Mouse (Mus musculus) T-helper 1 cell (primary cell): ENCODE data around the gene Nup155.
"Not testable (repeated sequence)": the region's sequence is repeated elsewhere in the genome, so short reads cannot be mapped to it uniquely, and the experiment has no call there.

Experiments
- in situ Hi-C: fragments of 300-600 bp; cut with MboI, MseI; formaldehyde crosslinking; loops from one replicate; pipeline ENCODE4 v1.15.1; 2025; ENCODE audit warnings: high pct_unique_total_duplicates

Gene Nup155

DNA sequence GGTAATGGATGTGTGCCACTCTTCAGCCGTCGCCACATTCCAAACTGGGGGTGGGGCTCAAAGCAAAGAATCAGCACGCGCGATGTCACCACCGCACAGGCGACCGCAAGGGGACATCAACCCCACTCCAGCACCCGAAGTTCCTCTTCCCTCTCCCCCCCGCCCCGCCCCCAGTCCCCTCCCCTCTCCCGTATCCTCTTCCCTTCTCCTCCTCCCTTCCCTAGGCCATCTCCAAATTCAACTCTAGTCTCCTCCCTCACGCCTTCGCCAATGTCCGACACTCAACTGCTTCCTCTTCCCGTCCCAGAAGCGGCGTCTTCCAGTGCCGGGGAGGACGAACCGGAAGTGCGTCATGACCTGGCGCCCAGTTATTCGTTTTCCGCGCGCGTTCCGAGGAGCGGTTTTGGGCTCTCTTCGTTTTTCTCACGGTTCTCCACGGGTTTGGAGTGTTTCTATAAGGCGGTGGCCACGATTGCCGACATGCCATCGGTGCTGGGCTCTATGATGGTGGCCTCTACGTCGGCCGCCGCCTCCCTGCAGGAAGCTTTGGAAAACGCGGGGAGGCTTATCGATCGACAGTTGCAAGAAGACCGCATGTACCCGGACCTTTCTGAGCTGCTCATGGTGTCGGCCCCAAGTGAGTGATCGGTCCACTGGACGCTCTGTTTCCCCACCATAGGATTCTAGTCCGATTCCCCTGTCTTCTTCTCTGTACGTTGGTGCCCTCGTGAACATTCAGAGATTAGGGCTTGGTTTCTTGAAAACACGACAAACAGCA, at the start of gene Nup155:
Gene Nup155, plus strand, starts transcription at position 308 of the 778 bp plus-strand sequence.
- in situ Hi-C loops, result no loop called here

GRCm38 (mm10) chr15:8065221-8065620, 43.9 kb upstream of the Nup155 start:
- in situ Hi-C loops, result no loop called here

- in situ Hi-C loops, result not testable (repeated sequence)
Observed at GRCm38 (mm10) chr15:8073159-8073558, 35.9 kb upstream of the Nup155 start.

- in situ Hi-C loops, result no loop called here
Observed at GRCm38 (mm10) chr15:8082139-8082538, 26.9 kb upstream of the Nup155 start.

GRCm38 (mm10) chr15:8087293-8087692, 21.8 kb upstream of the Nup155 start:
- in situ Hi-C loops, result no loop called here

- in situ Hi-C loops, result no loop called here
Observed at GRCm38 (mm10) chr15:8088715-8089114, 20.4 kb upstream of the Nup155 start.

DNA sequence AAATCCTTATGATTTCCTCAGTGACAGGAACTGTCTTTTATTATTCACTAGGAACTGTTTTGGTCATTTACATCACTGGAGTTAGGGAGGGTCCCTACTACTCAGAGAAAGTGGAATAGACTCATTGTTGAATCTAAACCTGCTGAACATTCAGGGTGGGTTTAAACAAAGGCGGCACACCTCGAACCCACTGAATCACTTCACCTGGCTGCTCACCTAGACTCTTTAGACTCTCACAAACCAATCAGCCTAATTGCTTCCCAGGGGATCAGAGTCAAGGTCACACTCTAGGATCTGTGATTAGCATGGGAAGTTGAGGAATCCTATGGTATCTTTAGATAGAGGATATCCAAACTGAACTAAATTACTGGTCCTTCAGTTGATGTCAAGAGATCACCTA, 18.4 kb upstream of the Nup155 start:
- in situ Hi-C loops, result no loop called here

DNA sequence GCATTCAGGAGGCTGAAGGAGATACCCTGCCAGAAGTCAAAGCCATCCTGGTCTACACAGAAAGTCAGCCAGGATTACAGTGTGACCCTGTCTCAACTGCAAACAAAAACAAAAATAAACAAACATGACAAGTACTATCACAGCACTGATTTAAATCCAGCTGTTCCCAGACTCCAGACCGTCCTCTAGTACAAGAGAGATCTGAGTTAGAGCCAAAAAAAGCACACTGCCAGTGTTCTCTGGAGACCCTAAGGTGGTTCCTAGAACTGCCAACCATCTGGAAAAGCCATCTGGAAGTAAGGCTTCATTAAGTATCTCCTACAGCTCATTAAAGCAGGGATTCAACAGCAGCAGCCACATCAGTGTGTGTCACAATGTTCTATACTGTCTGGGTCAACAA, 16.4 kb upstream of the Nup155 start:
- in situ Hi-C loops, result not testable (repeated sequence)

- in situ Hi-C loops, result no loop called here
Observed at GRCm38 (mm10) chr15:8097853-8098252, 11.2 kb upstream of the Nup155 start.

- in situ Hi-C loops, result no loop called here
Observed at GRCm38 (mm10) chr15:8098774-8099749, 10.0 kb upstream of the Nup155 start, which contains the start of gene Wdr70. Gene Wdr70, minus strand, starts transcription at chr15:8099209.

GRCm38 (mm10) chr15:8101975-8102542, 7.0 kb upstream of the Nup155 start:
- in situ Hi-C loops, result not testable (repeated sequence)

DNA sequence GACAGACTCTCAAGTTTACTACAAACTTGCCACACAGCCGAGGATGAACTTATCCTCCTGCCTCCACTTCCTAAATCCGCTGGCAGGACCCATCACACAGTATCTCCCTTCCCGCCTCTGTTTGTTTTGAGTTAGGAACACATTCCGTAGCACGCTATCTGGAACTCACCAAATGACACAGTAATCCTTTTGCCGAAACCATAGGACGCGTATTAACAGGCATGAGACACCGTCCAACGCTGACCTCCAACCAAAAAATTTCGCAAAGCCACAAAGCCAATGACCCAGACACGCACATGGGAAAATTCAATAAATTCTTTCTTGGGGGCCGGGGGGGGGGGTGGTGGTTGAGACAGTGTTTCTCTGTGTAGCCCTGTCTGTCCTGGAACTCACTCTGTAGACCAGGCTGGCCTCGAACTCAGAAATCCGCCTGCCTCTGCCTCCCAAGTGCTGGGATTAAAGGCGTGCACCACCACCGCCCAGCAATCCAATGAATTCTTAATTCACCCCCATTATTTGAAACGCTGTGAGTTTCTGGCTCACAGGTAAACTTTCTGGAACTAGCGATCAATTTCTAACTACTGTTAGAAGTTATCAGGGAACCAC, 610 bp upstream of the Nup155 start:
- in situ Hi-C loops, result no loop called here

- in situ Hi-C loops, result loop anchor here (5.0 kb wide), 1 partner anchor 53 kb away; no protein-coding TSS in a partner anchor
Observed at GRCm38 (mm10) chr15:8109782-8110181, 709 bp downstream of the Nup155 start.

GRCm38 (mm10) chr15:8129281-8129680, 20.2 kb downstream of the Nup155 start:
- in situ Hi-C loops, result no loop called here

- in situ Hi-C loops, result no loop called here
Observed at GRCm38 (mm10) chr15:8131268-8131667, 22.2 kb downstream of the Nup155 start.

- in situ Hi-C loops, result no loop called here
Observed at GRCm38 (mm10) chr15:8131761-8132160, 22.7 kb downstream of the Nup155 start.

DNA sequence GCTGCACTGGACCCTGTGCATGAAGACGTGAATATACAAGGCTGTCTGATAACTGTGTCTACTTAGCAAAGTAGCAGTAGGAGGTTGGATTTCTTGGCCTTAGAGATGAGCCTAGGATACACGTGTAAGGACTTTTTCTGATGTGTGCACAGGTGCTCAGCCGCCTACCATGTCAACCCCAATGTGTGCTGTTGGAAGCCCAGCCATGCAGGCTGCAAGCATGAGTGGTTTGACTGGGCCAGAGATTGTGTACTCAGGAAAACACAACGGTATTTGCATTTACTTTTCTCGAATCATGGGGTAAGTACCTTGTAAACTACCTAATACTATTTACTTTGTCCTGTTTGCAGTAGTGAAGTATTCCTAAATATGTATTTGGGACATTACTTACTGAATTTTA, 26.5 kb downstream of the Nup155 start:
- in situ Hi-C loops, result no loop called here

- in situ Hi-C loops, result loop anchor here (5.0 kb wide), 1 partner anchor 50 kb away; no protein-coding TSS in a partner anchor
Observed at GRCm38 (mm10) chr15:8161841-8162240, 52.8 kb downstream of the Nup155 start.

GRCm38 (mm10) chr15:8168591-8169265, 59.7 kb downstream of the Nup155 start, which contains the start of gene Cplane1:
Gene Cplane1, plus strand, starts transcription at chr15:8169106.
- in situ Hi-C loops, result no loop called here

GRCm38 (mm10) chr15:8169266-8169746, 60.2 kb downstream of the Nup155 start:
- in situ Hi-C loops, result no loop called here

DNA sequence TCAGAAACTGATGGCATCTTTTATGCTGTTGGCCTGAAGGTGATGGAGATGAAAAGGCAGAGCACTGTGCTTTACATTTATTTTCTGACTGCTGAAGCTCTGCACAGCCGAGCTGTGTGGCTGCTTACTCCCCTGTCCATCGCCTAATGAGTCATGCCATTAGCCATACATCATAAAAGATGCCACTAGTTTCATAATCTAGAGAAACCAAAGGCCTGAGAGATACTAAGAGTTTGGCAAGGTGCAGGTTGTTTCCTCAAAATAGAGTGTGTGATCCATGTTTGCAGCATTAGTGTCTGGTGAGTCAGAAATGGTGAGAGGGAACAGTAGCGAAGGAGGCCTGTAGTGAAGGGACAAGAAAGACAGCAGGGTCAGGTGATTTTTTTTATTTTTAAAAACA, 80.5 kb downstream of the Nup155 start:
- in situ Hi-C loops, result no loop called here
